Mouse (Mus musculus) CH12.LX (cell line): ENCODE measurements around the gene Ly6g6e. TPM values are rescaled to one million over a fixed set of nuclear protein-coding genes. Genes with fewer than 3 reads are reported as not detected.

Experiments used
- DNase-seq: peaks from one replicate; pipeline ENCODE4 v3.0.0-alpha.2; 2013; ENCODE audit errors: extremely low read depth
- H3K27ac ChIP-seq: 2 replicates; pipeline ENCODE4 v1.5.1; 2012; ENCODE audit warnings: low read depth, mild to moderate bottlenecking, control low read depth, moderate library complexity; ENCODE audit not compliant: insufficient read depth
- H3K27me3 ChIP-seq: replicated peaks from 2 replicates; pipeline ENCODE3; 2012; ENCODE audit warnings: inconsistent platforms
- H3K36me3 ChIP-seq, 2 experiments: replicated peaks in 1 of 2; 2 replicates each; pipeline versions ENCODE3 to v1.6.1; 2012; ENCODE audit warnings: inconsistent platforms in 1 of 2, low read length in 1 of 2, mild to moderate bottlenecking in 1 of 2, mixed read lengths in 1 of 2, moderate library complexity in 1 of 2; ENCODE audit not compliant: control insufficient read depth in 1 of 2, insufficient read depth in 1 of 2
- H3K4me1 ChIP-seq, 2 experiments: 2 replicates each; pipeline ENCODE4 v1.6.1; 2012; ENCODE audit warnings: inconsistent platforms in 1 of 2, moderate library complexity in 1 of 2; ENCODE audit not compliant: insufficient read depth in 2 of 2, control insufficient read depth in 1 of 2
- H3K4me2 ChIP-seq: 2 replicates; pipeline ENCODE4 v1.6.1; 2012; ENCODE audit warnings: low read depth, mild to moderate bottlenecking, control low read depth; ENCODE audit not compliant: poor library complexity, insufficient read depth, severe bottlenecking
- H3K4me3 ChIP-seq, 3 experiments: fragments of 150-350 bp in 1 of 3; sonication (generic) in 1 of 3; replicated peaks in 1 of 3; 2 replicates each; pipeline versions ENCODE3 to v1.5.1; 2011 to 2012; ENCODE audit warnings: low read depth in 2 of 3, low read length in 2 of 3, mild to moderate bottlenecking in 2 of 3, moderate library complexity in 2 of 3, control low read depth in 1 of 3, improper control_type of control experiment in 1 of 3, inconsistent platforms in 1 of 3, mixed read lengths in 1 of 3; ENCODE audit not compliant: poor library complexity in 1 of 3
- H3K79me2 ChIP-seq: replicated peaks from 2 replicates; pipeline ENCODE4 v1.6.1; 2012; ENCODE audit warnings: mild to moderate bottlenecking, moderate library complexity; ENCODE audit not compliant: control insufficient read depth, poor library complexity, insufficient read depth, severe bottlenecking; ENCODE audit errors: extremely low read depth
- H3K9ac ChIP-seq: 2 replicates; pipeline ENCODE4 v1.6.1; 2012; ENCODE audit warnings: low read depth, mild to moderate bottlenecking, control low read depth, moderate library complexity; ENCODE audit not compliant: insufficient read depth
- H3K9me3 ChIP-seq: replicated peaks from 2 replicates; pipeline ENCODE3; 2012; ENCODE audit warnings: low read length, inconsistent platforms, mixed read lengths
- CHD1 ChIP-seq: IDR thresholded peaks from 2 replicates; pipeline ENCODE4 v1.6.1; 2012; ENCODE audit warnings: low read depth, low read length, improper control_type of control experiment, inconsistent platforms
- CHD2 ChIP-seq: IDR thresholded peaks from 2 replicates; pipeline ENCODE4 v1.6.1; 2011; ENCODE audit warnings: low read length, improper control_type of control experiment
- CTCF ChIP-seq, 2 experiments: IDR thresholded peaks in 1 of 2; conservative IDR thresholded peaks in 1 of 2; 2 replicates each; pipeline ENCODE4 v1.5.1; 2011 to 2012; ENCODE audit warnings: low read depth in 2 of 2, low read length in 2 of 2, improper control_type of control experiment in 1 of 2, inconsistent platforms in 1 of 2, mild to moderate bottlenecking in 1 of 2, moderate library complexity in 1 of 2
- E2F4 ChIP-seq: IDR thresholded peaks from 2 replicates; pipeline ENCODE4 v1.6.1; 2011; ENCODE audit warnings: low read depth, low read length, improper control_type of control experiment; ENCODE audit not compliant: insufficient replicate concordance
- ELF1 ChIP-seq: IDR thresholded peaks from 2 replicates; pipeline ENCODE4 v1.6.1; 2014; ENCODE audit warnings: low read depth, mild to moderate bottlenecking, inconsistent platforms, low read length, improper control_type of control experiment
- EP300 ChIP-seq: IDR thresholded peaks from 2 replicates; pipeline ENCODE4 v1.6.1; 2011; ENCODE audit warnings: low read length, improper control_type of control experiment
- ETS1 ChIP-seq: conservative IDR thresholded peaks from 2 replicates; pipeline ENCODE4 v1.6.1; 2012; ENCODE audit warnings: low read depth, mild to moderate bottlenecking, inconsistent platforms, low read length, improper control_type of control experiment, moderate library complexity
- GABPA ChIP-seq: IDR thresholded peaks from 2 replicates; pipeline ENCODE4 v1.6.1; 2012; ENCODE audit warnings: low read depth, low read length, improper control_type of control experiment, inconsistent platforms; ENCODE audit not compliant: insufficient replicate concordance
- HCFC1 ChIP-seq: IDR thresholded peaks from 2 replicates; pipeline ENCODE4 v1.6.1; 2012; ENCODE audit warnings: low read depth, mild to moderate bottlenecking, inconsistent platforms, low read length, improper control_type of control experiment
- IRF4 ChIP-seq: IDR thresholded peaks from 2 replicates; pipeline ENCODE4 v1.6.1; 2014; ENCODE audit warnings: low read depth, mild to moderate bottlenecking, inconsistent platforms, low read length, improper control_type of control experiment
- JUND ChIP-seq: conservative IDR thresholded peaks from 2 replicates; pipeline ENCODE4 v1.6.1; 2011; ENCODE audit warnings: low read depth, low read length, improper control_type of control experiment
- KAT2A ChIP-seq: IDR thresholded peaks from 2 replicates; pipeline ENCODE4 v1.6.1; 2012; ENCODE audit warnings: low read length, improper control_type of control experiment, inconsistent platforms; ENCODE audit not compliant: insufficient replicate concordance
- MAX ChIP-seq: IDR thresholded peaks from 2 replicates; pipeline ENCODE4 v1.6.1; 2011; ENCODE audit warnings: low read length, improper control_type of control experiment
- MEF2A ChIP-seq: IDR thresholded peaks from 2 replicates; pipeline ENCODE4 v1.6.1; 2014; ENCODE audit warnings: low read depth, mild to moderate bottlenecking, inconsistent platforms, low read length, improper control_type of control experiment, borderline replicate concordance
- MXI1 ChIP-seq: IDR thresholded peaks from 2 replicates; pipeline ENCODE4 v1.6.1; 2011; ENCODE audit warnings: mild to moderate bottlenecking, low read depth, low read length, improper control_type of control experiment
- MYC ChIP-seq: IDR thresholded peaks from 2 replicates; pipeline ENCODE4 v1.6.1; 2011; ENCODE audit warnings: low read depth, mild to moderate bottlenecking, improper control_type of control experiment, low read length
- NELFE ChIP-seq: IDR thresholded peaks from 2 replicates; pipeline ENCODE4 v1.6.1; 2011; ENCODE audit warnings: low read depth, low read length, improper control_type of control experiment
- NRF1 ChIP-seq: IDR thresholded peaks from 2 replicates; pipeline ENCODE4 v1.6.1; 2014; ENCODE audit warnings: low read depth, mild to moderate bottlenecking, inconsistent platforms, low read length, improper control_type of control experiment, moderate library complexity
- PAX5 ChIP-seq: IDR thresholded peaks from 2 replicates; pipeline ENCODE4 v1.6.1; 2012; ENCODE audit warnings: low read length, inconsistent platforms, mixed read lengths
- POLR2A ChIP-seq: IDR thresholded peaks from 2 replicates; pipeline ENCODE4 v1.6.1; 2011; ENCODE audit warnings: low read depth, mild to moderate bottlenecking, improper control_type of control experiment, low read length
- POLR2AphosphoS2 ChIP-seq: IDR thresholded peaks from 2 replicates; pipeline ENCODE4 v1.6.1; 2011; ENCODE audit warnings: low read depth, low read length, improper control_type of control experiment
- RCOR1 ChIP-seq: conservative IDR thresholded peaks from 2 replicates; pipeline ENCODE4 v1.6.1; 2012; ENCODE audit warnings: low read depth, mild to moderate bottlenecking, inconsistent platforms, low read length, improper control_type of control experiment
- SIN3A ChIP-seq: IDR thresholded peaks from 2 replicates; pipeline ENCODE4 v1.6.1; 2012; ENCODE audit warnings: low read length, improper control_type of control experiment, inconsistent platforms
- TBP ChIP-seq: conservative IDR thresholded peaks from 2 replicates; pipeline ENCODE4 v1.6.1; 2011; ENCODE audit warnings: low read depth, low read length, improper control_type of control experiment
- TCF12 ChIP-seq: IDR thresholded peaks from 2 replicates; pipeline ENCODE4 v1.6.1; 2014; ENCODE audit warnings: low read depth, mild to moderate bottlenecking, inconsistent platforms, low read length, improper control_type of control experiment
- UBTF ChIP-seq: IDR thresholded peaks from 2 replicates; pipeline ENCODE4 v1.6.1; 2012; ENCODE audit warnings: low read depth, mild to moderate bottlenecking, inconsistent platforms, low read length, improper control_type of control experiment, moderate library complexity
- USF2 ChIP-seq: conservative IDR thresholded peaks from 2 replicates; pipeline ENCODE4 v1.6.1; 2011; ENCODE audit warnings: low read depth, low read length, improper control_type of control experiment
- ZKSCAN1 ChIP-seq: IDR thresholded peaks from 2 replicates; pipeline ENCODE4 v1.6.1; 2012; ENCODE audit warnings: low read depth, inconsistent platforms, low read length, improper control_type of control experiment, borderline replicate concordance
- ZMIZ1 ChIP-seq: IDR thresholded peaks from 2 replicates; pipeline ENCODE4 v1.6.1; 2012; ENCODE audit warnings: low read depth, mild to moderate bottlenecking, inconsistent platforms, low read length, improper control_type of control experiment
- ZNF384 ChIP-seq: IDR thresholded peaks from 2 replicates; pipeline ENCODE4 v1.6.1; 2012; ENCODE audit warnings: low read depth, low read length, improper control_type of control experiment, inconsistent platforms
- dilution Hi-C: fragments of 300-500 bp; cut with MboI; formaldehyde crosslinking; loops from 2 replicates; pipeline ENCODE4 v1.14.3; 2020; ENCODE audit warnings: low sequenced_read_pairs; ENCODE audit not compliant: extremely low pct_unique_long_range_greater_than_20kb, extremely low pct_ligation_motif_present
- in situ Hi-C: fragments of 300-500 bp; cut with MboI; formaldehyde crosslinking; loops from 3 replicates; pipeline ENCODE4 v1.14.3; 2019; ENCODE audit warnings: low sequenced_read_pairs, low pct_ligation_motif_present, low pct_unique_long_range_greater_than_20kb, mixed read lengths
- polyA plus RNA-seq: library from polyadenylated mRNA; unstranded; fragments of >175 nt; gene quantifications from 2 replicates; pipeline ENCODE4 v1.2.1, GENCODE M21; 2012; ENCODE audit warnings: low read depth; ENCODE audit not compliant: insufficient read length
- total RNA-seq, 2 experiments: library from RNA; depleted of rRNA; stranded (reverse); fragments of 300-350 nt in 1 of 2; fragments of >200 nt in 1 of 2; gene quantifications; 2 replicates each; pipeline ENCODE4 v1.2.3; 2012 to 2014

Gene Ly6g6e
- total and polyA plus RNA-seq, 3 experiments = not detected

GRCm38 (mm10) chr17:35046681-35047455, 29.8 kb upstream of the Ly6g6e start, which contains the start of gene Msh5:
Msh5 (minus strand) TSS chr17:35046745.
- peak within 1 kb of the TSS; percentile 48 to 67 (median 62) for H3K4me3 ChIP-seq
- H3K9ac ChIP-seq = peak within 1 kb of the TSS; percentile 65
- peaks cover 5 to 50% of the 10 kb centered on the region in 2 experiments; a peak in 3 of 4 replicates for H3K4me1 ChIP-seq
- no peaks in the 10 kb centered on the region for H3K27me3 ChIP-seq
- H3K79me2 ChIP-seq = peaks cover 7% of the 10 kb centered on the region; the same call in 1 of the 2 replicates
- H3K27ac ChIP-seq = peak within 1 kb of the TSS; percentile 84
- DNase-seq = peak; percentile 100
- H3K9me3 ChIP-seq = no peaks in the 10 kb centered on the region
- in situ Hi-C loops = no loop called here
- peak within 1 kb of the TSS; percentile 97 for H3K4me2 ChIP-seq
- dilution Hi-C loops = no loop called here
- H3K36me3 ChIP-seq = peaks cover 0 to 2% of the 10 kb centered on the region in 2 experiments
- 0 out of 2 replicates have a peak, but pooled peaks have one; percentile 9 for TF ChIP-seq ETS1
- no peak for TF ChIP-seq CTCF (conservative IDR thresholded peaks at IDR 0.05 in 1 of 2, IDR thresholded peaks at IDR 0.05 in 1 of 2; ENCODE audit: low read depth in 2 of 2, low read length in 2 of 2)
- no peak for TF ChIP-seq PAX5
- 0 out of 2 replicates have a peak, but pooled peaks have one; percentile 10 for TF ChIP-seq JUND
- TF ChIP-seq ELF1 = peak; percentile 67; the same call in 1 of the 2 replicates
- no peak for TF ChIP-seq RCOR1
- TF ChIP-seq E2F4 = peak; percentile 99
- peak; percentile 50; the same call in 1 of the 2 replicates for TF ChIP-seq TCF12
- 0 out of 2 replicates have a peak, but pooled peaks have one; percentile 2 for TF ChIP-seq ZNF384
- peak; percentile 59 for TF ChIP-seq NRF1
- TF ChIP-seq EP300 = 0 out of 2 replicates have a peak, but pooled peaks have one; percentile 34
- TF ChIP-seq UBTF = 0 out of 2 replicates have a peak, but pooled peaks have one; percentile 28
- TF ChIP-seq MYC = 0 out of 2 replicates have a peak, but pooled peaks have one; percentile 17
- TF ChIP-seq ZKSCAN1 = no peak
- no peak for TF ChIP-seq POLR2AphosphoS2
- peak; percentile 86; the same call in 1 of the 2 replicates for TF ChIP-seq SIN3A
- peak; percentile 85 for TF ChIP-seq CHD2
- peak; percentile 79 for TF ChIP-seq MXI1
- TF ChIP-seq MEF2A = peak; percentile 68
- TF ChIP-seq NELFE = peak; percentile 58; the same call in 1 of the 2 replicates
- no peak for TF ChIP-seq GABPA
- peak; percentile 56 for TF ChIP-seq POLR2A
- peak; percentile 23; the same call in 1 of the 2 replicates for TF ChIP-seq ZMIZ1
- TF ChIP-seq HCFC1 = peak; percentile 33
- no peak for TF ChIP-seq USF2
- TF ChIP-seq CHD1 = peak; percentile 38
- peak; percentile 47; the same call in 1 of the 2 replicates for TF ChIP-seq TBP
- peak; percentile 56 for TF ChIP-seq IRF4
- 0 out of 2 replicates have a peak, but pooled peaks have one; percentile 6 for TF ChIP-seq MAX
- TF ChIP-seq KAT2A = peak; percentile 55; the same call in 1 of the 2 replicates
